Mouse (Mus musculus) kidney, postnatal 25 days (tissue): ENCODE measurements at regions not wholly inside any gene's neighbourhood (a gene's known extent, or its start where the extent isn't known, plus 50 kb on each side); places are given as distances from the start of the nearest gene placed in this dataset.

ENCODE experiments used
- DNase-seq, 2 experiments: peaks; one replicate each; pipeline ENCODE4 v3.0.0; 2021; ENCODE audit warnings: mixed read lengths in 2 of 2

- DNase-seq = no peak
These were observed 108.7 kb downstream of the Gm10260 start for GRCm38 (mm10) chr13:97651761-97652160.

GRCm38 (mm10) chr13:97651176-97651575, 109.3 kb downstream of the Gm10260 start:
- DNase-seq = no peak

GRCm38 (mm10) chr13:97650191-97650590, 110.2 kb downstream of the Gm10260 start:
- DNase-seq = no peak

GRCm38 (mm10) chr13:97647486-97647885, 112.9 kb downstream of the Gm10260 start:
- no peak for DNase-seq

- no peak for DNase-seq
These were observed 114.4 kb downstream of the Gm10260 start for GRCm38 (mm10) chr13:97646021-97646385.

- DNase-seq = peak; percentile 74 to 88
These were observed 115.1 kb downstream of the Gm10260 start for GRCm38 (mm10) chr13:97645107-97646020.

- no peak for DNase-seq
These were observed 120.2 kb downstream of the Gm10260 start for GRCm38 (mm10) chr13:97640236-97640635.

GRCm38 (mm10) chr13:97639656-97640055, 120.8 kb downstream of the Gm10260 start:
- DNase-seq = no peak

GRCm38 (mm10) chr13:97638457-97639088, 121.9 kb downstream of the Gm10260 start:
- DNase-seq = no peak

GRCm38 (mm10) chr13:97637506-97637905, 122.9 kb downstream of the Gm10260 start:
- no peak for DNase-seq

- no peak for DNase-seq
These were observed 126.2 kb downstream of the Gm10260 start for GRCm38 (mm10) chr13:97634041-97634788.

GRCm38 (mm10) chr13:97633551-97633950, 126.9 kb downstream of the Gm10260 start:
- DNase-seq = no peak

- no peak for DNase-seq
These were observed 128.5 kb downstream of the Gm10260 start for GRCm38 (mm10) chr13:97631872-97632402.

GRCm38 (mm10) chr13:97630921-97631320, 129.5 kb downstream of the Gm10260 start:
- no peak for DNase-seq

- no peak for DNase-seq
These were observed 131.8 kb downstream of the Gm10260 start for GRCm38 (mm10) chr13:97628608-97629007.

- DNase-seq = no peak
These were observed 133.2 kb downstream of the Gm10260 start for GRCm38 (mm10) chr13:97627247-97627646.

- no peak for DNase-seq
These were observed 133.6 kb downstream of the Gm10260 start for GRCm38 (mm10) chr13:97626786-97627185.

- peak; percentile 21 to 62 for DNase-seq
These were observed 134.3 kb downstream of the Gm10260 start for GRCm38 (mm10) chr13:97626116-97626515.

GRCm38 (mm10) chr13:97625391-97625790, 135.0 kb downstream of the Gm10260 start:
- no peak for DNase-seq

- no peak for DNase-seq
These were observed 142.2 kb downstream of the Gm10260 start for GRCm38 (mm10) chr13:97618190-97618586.

GRCm38 (mm10) chr13:97617511-97618189, 142.8 kb downstream of the Gm10260 start:
- no peak for DNase-seq

- no peak for DNase-seq
These were observed 143.5 kb downstream of the Gm10260 start for GRCm38 (mm10) chr13:97616919-97617318.
